Mouse (Mus musculus): ENCODE results near the gene Scn1a.

- TF ChIP-seq CTCF (IDR thresholded peaks at IDR 0.05; ENCODE audit: borderline replicate concordance, insufficient read depth, low read length) (no peak), POLR2A (IDR thresholded peaks at IDR 0.05; ENCODE audit: low read depth, low read length) (no peak)
These were observed 4.4 kb downstream of the Scn1a start for GRCm38 (mm10) chr2:66436286-66436685.

Measured in embryonic fibroblast, embryonic 13.5 days (primary cell).